Mouse (Mus musculus): ENCODE data around the gene Txnrd3.

Txnrd3 gene

GRCm38 (mm10) chr6:89643798-89644270, at the start of gene Txnrd3:
Txnrd3 (plus strand) TSS chr6:89643988.
- DNase-seq (ENCODE audit: low spot score) = peak; percentile 75

GRCm38 (mm10) chr6:89595018-89595776, 48.6 kb upstream of the Txnrd3 start, which contains the start of gene Chchd6:
Chchd6 (minus strand) TSS chr6:89595652.
- DNase-seq (ENCODE audit: low spot score) = peak; percentile 82

GRCm38 (mm10) chr6:89595777-89596146, 48.0 kb upstream of the Txnrd3 start:
- no peak for DNase-seq (ENCODE audit: low spot score)

GRCm38 (mm10) chr6:89596510-89596909, 47.3 kb upstream of the Txnrd3 start:
- DNase-seq (ENCODE audit: low spot score) = no peak

- no peak for DNase-seq (ENCODE audit: low spot score)
Observed at GRCm38 (mm10) chr6:89606096-89606495, 37.7 kb upstream of the Txnrd3 start.

GRCm38 (mm10) chr6:89607999-89608398, 35.8 kb upstream of the Txnrd3 start:
- no peak for DNase-seq (ENCODE audit: low spot score)

- no peak for DNase-seq (ENCODE audit: low spot score)
Observed at GRCm38 (mm10) chr6:89613336-89614106, 30.3 kb upstream of the Txnrd3 start.

GRCm38 (mm10) chr6:89614107-89614471, 29.7 kb upstream of the Txnrd3 start:
- DNase-seq (ENCODE audit: low spot score) = no peak

- no peak for DNase-seq (ENCODE audit: low spot score)
Observed at GRCm38 (mm10) chr6:89614596-89615372, 29.0 kb upstream of the Txnrd3 start.

GRCm38 (mm10) chr6:89615373-89615755, 28.4 kb upstream of the Txnrd3 start:
- no peak for DNase-seq (ENCODE audit: low spot score)

- no peak for DNase-seq (ENCODE audit: low spot score)
Observed at GRCm38 (mm10) chr6:89622647-89623046, 21.1 kb upstream of the Txnrd3 start.

GRCm38 (mm10) chr6:89628045-89628785, 15.6 kb upstream of the Txnrd3 start:
- DNase-seq (ENCODE audit: low spot score) = no peak

GRCm38 (mm10) chr6:89631809-89632562, 11.8 kb upstream of the Txnrd3 start:
- peak; percentile 23 for DNase-seq (ENCODE audit: low spot score)

GRCm38 (mm10) chr6:89633115-89633514, 10.7 kb upstream of the Txnrd3 start:
- no peak for DNase-seq (ENCODE audit: low spot score)

- no peak for DNase-seq (ENCODE audit: low spot score)
Observed at GRCm38 (mm10) chr6:89634400-89634799, 9.4 kb upstream of the Txnrd3 start.

- no peak for DNase-seq (ENCODE audit: low spot score)
Observed at GRCm38 (mm10) chr6:89637977-89638376, 5.8 kb upstream of the Txnrd3 start.

GRCm38 (mm10) chr6:89639025-89639424, 4.8 kb upstream of the Txnrd3 start:
- no peak for DNase-seq (ENCODE audit: low spot score)

GRCm38 (mm10) chr6:89644271-89645075, 685 bp downstream of the Txnrd3 start:
- peak; percentile 63 for DNase-seq (ENCODE audit: low spot score)

- DNase-seq (ENCODE audit: low spot score) = no peak
Observed at GRCm38 (mm10) chr6:89649897-89650296, 6.1 kb downstream of the Txnrd3 start.

GRCm38 (mm10) chr6:89651770-89652169, 8.0 kb downstream of the Txnrd3 start:
- no peak for DNase-seq (ENCODE audit: low spot score)
